Mouse (Mus musculus): ENCODE results near the gene Cacna1c. TPM values are rescaled to one million over a fixed set of nuclear protein-coding genes. Genes with fewer than 3 reads are reported as not detected.

Gene Cacna1c
- total RNA-seq, 2 experiments from 2014 or later = 86.4 to 90.0 TPM

DNA sequence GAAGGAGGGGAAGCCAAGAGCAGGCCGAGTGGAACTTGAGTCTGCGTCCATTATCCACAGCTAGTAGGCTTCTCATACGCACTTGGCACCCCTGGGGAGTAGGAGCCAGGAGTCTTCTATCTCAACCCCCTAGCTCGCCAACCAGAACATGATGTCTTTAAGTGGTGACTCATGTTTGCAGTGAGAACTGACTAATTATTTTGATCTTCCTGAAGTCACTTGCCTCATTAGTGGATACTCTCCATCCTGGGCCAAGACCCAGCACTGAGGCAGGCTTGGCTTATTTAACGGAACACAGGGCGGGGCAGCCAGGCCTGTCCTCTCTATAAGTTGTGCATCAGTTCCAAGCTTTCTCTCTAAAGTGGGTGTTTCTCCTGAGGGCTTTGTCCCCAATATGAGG lies 177.3 kb downstream of the Cacna1c start:
- peak in 1 of 2 experiments; percentile 29 for DNase-seq (ENCODE audit: low spot score in 2 of 2)
- H3K27ac ChIP-seq = peak overlapping the region; percentile 20; the same call in 1 of the 2 replicates
- no peak overlapping the region for H3K4me3 ChIP-seq
- no peak for TF ChIP-seq CTCF (conservative IDR thresholded peaks at IDR 0.05)

- no peak for DNase-seq (ENCODE audit: low spot score in 2 of 2)
- no peak for TF ChIP-seq CTCF (conservative IDR thresholded peaks at IDR 0.05)
- Histone ChIP-seq H3K27ac (no peak overlapping the region), H3K4me3 (no peak overlapping the region)
Observed at GRCm38 (mm10) chr6:119018256-119018655, 178.0 kb downstream of the Cacna1c start.

DNA sequence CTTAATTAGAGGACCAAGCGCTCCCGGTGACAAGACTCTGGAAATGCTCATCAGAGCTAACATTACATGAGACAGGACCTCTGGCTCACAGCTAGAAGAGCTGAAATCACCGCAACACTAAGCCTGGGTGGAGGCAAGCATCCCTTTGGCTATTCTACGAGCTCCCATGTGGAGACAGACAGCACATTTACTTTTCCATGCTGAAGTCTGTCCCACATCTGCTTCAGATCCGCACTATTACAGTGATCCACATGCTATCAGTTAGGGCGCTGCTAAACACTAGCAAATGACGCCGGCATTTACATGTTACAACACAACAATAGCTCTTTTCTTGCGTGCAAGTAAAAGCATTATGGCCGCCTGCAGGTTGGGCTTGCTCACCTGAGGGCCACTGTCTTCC lies 178.7 kb downstream of the Cacna1c start:
- no peak overlapping the region for H3K27ac ChIP-seq
- no peak for TF ChIP-seq CTCF (conservative IDR thresholded peaks at IDR 0.05)
- no peak for DNase-seq (ENCODE audit: low spot score in 2 of 2)
- no peak overlapping the region for H3K4me3 ChIP-seq

GRCm38 (mm10) chr6:119015346-119015745 lies 180.9 kb downstream of the Cacna1c start:
- peak overlapping the region; percentile 18; the same call in 1 of the 2 replicates for H3K27ac ChIP-seq
- TF ChIP-seq CTCF (conservative IDR thresholded peaks at IDR 0.05) = no peak
- H3K4me3 ChIP-seq = no peak overlapping the region
- no peak for DNase-seq (ENCODE audit: low spot score in 2 of 2)

DNA sequence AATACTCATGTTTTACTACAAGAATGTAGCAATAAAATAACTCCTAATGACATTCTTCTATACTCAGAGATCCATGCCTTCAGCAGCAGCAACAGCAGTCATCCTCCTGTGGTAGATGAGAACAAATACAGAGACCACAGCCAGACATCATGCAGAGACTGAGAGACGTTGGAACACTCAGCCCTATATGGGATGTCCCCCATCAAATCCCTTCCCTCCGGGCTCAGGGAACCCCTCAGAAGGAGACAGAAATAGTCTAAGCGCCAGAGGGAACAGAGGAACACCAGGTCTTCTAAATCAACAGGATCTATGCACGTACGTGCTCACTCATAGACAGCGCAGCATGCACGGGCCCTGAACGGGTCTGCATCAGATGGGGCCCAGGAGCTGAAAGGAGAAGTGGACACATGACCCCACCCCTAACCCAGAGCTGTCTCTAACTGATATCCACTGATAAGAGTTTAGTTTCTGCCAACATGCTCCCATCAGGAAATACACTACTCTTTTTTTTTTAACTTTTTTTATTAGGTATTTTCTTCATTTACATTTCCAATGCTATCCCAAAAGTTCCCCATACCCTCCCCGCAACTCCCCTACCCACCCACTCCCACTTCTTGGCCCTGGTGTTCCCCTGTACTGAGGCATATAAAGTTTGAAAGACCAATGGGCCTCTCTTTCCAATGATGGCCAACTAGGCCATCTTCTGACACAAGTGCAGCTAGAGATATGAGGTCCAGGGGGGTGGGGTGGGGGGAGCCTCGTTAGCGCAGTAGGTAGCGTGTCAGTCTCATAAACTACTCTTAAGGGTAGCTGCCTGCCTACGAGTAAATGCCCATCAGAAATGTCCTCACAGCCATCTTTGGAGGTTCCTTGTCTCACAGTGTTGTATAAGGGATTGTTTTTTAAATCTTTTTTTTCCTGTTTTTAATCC lies 182.8 kb downstream of the Cacna1c start:
- Histone ChIP-seq H3K27ac (no peak overlapping the region), H3K4me3 (no peak overlapping the region)
- no peak for DNase-seq (ENCODE audit: low spot score in 2 of 2)
- TF ChIP-seq CTCF (conservative IDR thresholded peaks at IDR 0.05) = no peak

GRCm38 (mm10) chr6:119010875-119011274 lies 185.3 kb downstream of the Cacna1c start:
- no peak for DNase-seq (ENCODE audit: low spot score in 2 of 2)
- no peak for TF ChIP-seq CTCF (conservative IDR thresholded peaks at IDR 0.05)
- no peak overlapping the region for H3K4me3 ChIP-seq
- no peak overlapping the region for H3K27ac ChIP-seq

DNA sequence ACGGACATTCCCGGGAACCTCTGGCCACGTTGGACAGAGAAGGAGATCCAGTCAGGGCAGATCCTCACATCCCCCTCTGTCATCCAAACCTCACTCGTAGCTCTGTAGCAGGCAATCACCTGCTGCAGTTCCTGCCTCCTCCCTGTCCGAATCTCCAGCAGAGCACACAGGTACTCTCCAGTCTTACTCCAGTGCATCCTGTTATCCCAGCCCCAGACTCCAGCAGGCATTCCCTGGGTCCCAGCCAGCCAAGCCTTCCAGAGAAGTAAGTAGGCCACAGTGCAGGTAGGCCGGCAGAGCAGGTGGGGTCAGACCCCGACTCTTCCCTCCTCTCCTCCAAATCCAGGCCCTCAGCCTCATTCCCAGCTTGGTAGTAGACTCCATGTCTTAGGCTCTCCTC lies 186.7 kb downstream of the Cacna1c start:
- no peak for TF ChIP-seq CTCF (conservative IDR thresholded peaks at IDR 0.05)
- DNase-seq (ENCODE audit: low spot score in 2 of 2) = no peak
- Histone ChIP-seq H3K27ac (no peak overlapping the region), H3K4me3 (no peak overlapping the region)

- no peak for TF ChIP-seq CTCF (conservative IDR thresholded peaks at IDR 0.05)
- no peak overlapping the region for H3K4me3 ChIP-seq
- no peak overlapping the region for H3K27ac ChIP-seq
- no peak for DNase-seq (ENCODE audit: low spot score in 2 of 2)
Observed at GRCm38 (mm10) chr6:119008638-119009166, 187.5 kb downstream of the Cacna1c start.

GRCm38 (mm10) chr6:119004596-119004995 lies 191.6 kb downstream of the Cacna1c start:
- no peak for TF ChIP-seq CTCF (conservative IDR thresholded peaks at IDR 0.05)

GRCm38 (mm10) chr6:119001442-119001841 lies 194.8 kb downstream of the Cacna1c start:
- Histone ChIP-seq H3K27ac (no peak overlapping the region), H3K4me3 (no peak overlapping the region)
- no peak for DNase-seq (ENCODE audit: low spot score in 2 of 2)
- TF ChIP-seq CTCF (conservative IDR thresholded peaks at IDR 0.05) = no peak

More at GRCm38 (mm10) chr6:119004596-119004995, 191.6 kb downstream of the Cacna1c start:
- DNase-seq (ENCODE audit: low spot score in 2 of 2) = no peak
- Histone ChIP-seq H3K27ac (no peak overlapping the region), H3K4me3 (no peak overlapping the region)

DNA sequence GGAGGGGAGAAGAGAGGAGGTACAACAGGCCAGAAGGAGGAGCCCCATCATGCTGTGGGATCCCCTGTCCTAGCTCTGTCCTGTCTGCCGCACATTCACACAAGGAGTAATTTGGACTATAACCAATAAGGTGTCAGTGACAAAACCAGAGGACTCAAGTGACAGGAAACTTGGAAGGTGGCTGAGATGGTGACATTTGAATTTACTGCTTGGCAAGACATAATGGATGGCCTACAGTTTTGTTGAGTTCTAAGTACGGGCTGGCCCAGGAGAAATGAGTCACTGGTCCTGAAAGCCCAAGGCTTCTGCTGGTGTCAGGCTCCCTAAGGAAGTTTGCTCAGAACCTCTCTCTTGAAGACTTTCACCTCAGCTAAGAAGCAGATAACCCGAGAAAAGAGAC lies 196.0 kb downstream of the Cacna1c start:
- no peak overlapping the region for H3K27ac ChIP-seq
- no peak overlapping the region for H3K4me3 ChIP-seq
- no peak for TF ChIP-seq CTCF (conservative IDR thresholded peaks at IDR 0.05)
- no peak for DNase-seq (ENCODE audit: low spot score in 2 of 2)

GRCm38 (mm10) chr6:118999329-118999875 lies 196.8 kb downstream of the Cacna1c start:
- no peak overlapping the region for H3K27ac ChIP-seq
- H3K4me3 ChIP-seq = no peak overlapping the region
- DNase-seq (ENCODE audit: low spot score in 2 of 2) = no peak
- TF ChIP-seq CTCF (conservative IDR thresholded peaks at IDR 0.05) = no peak

DNA sequence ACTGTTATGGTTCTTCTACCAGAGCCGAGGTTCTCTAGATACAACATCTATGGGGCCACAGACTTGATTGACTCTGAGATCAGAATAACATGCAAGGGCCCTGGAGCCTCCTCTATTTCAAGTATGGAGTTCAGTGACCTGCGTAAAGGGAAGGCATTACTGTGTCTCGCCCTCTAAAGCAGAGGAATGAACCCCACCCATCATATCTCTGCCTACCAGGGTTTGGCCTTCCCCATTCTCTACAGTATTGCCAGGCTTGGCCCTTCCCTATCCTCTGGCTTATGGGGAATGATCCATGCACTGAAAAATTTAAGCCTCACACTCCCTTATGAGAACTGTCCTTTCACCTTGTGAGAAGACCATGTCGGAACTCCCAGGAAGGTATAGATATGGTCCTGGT lies 198.8 kb downstream of the Cacna1c start:
- no peak overlapping the region for H3K4me3 ChIP-seq
- no peak for TF ChIP-seq CTCF (conservative IDR thresholded peaks at IDR 0.05)
- DNase-seq (ENCODE audit: low spot score in 2 of 2) = no peak
- no peak overlapping the region for H3K27ac ChIP-seq

All from layer of hippocampus, adult 2 months (tissue).